Mouse (Mus musculus): ENCODE measurements around the gene Dclk3. TPM values are rescaled to one million over a fixed set of nuclear protein-coding genes. Genes with fewer than 3 reads are reported as not detected.

The Dclk3 gene
- polyA plus RNA-seq, 1 experiment from 2014 or later = 0.25 TPM

GRCm38 (mm10) chr9:111450853-111451404 is 12.0 kb downstream of the Dclk3 start:
- no peak overlapping the region for H3K27ac ChIP-seq (ENCODE audit: low read length)
- H3K27me3 ChIP-seq (ENCODE audit: control insufficient read depth, insufficient read depth, low read depth, low read length) = no peaks in the 10 kb centered on the region
- H3K4me3 ChIP-seq (ENCODE audit: low read length) = no peak overlapping the region
- H3K9ac ChIP-seq (ENCODE audit: low read length) = no peak overlapping the region
- no peaks in the 10 kb centered on the region for H3K9me3 ChIP-seq (ENCODE audit: control insufficient read depth, low read length)
- no peaks in the 10 kb centered on the region for H3K36me3 ChIP-seq (ENCODE audit: control insufficient read depth, insufficient read depth, low read length)
- H3K4me1 ChIP-seq (replicated peaks; ENCODE audit: control insufficient read depth, insufficient read depth, low read length) = no peaks in the 10 kb centered on the region
- ATAC-seq (ENCODE audit: low read depth) = no peak
- H3K4me2 ChIP-seq (ENCODE audit: low read depth, low read length) = no peak overlapping the region
- 76% methylated on average over 12 of the region's 12 CpGs for WGBS

- WGBS = 59% methylated on average over 3 of the region's 3 CpGs
- H3K9ac ChIP-seq (ENCODE audit: low read length) = no peak overlapping the region
- H3K9me3 ChIP-seq (ENCODE audit: control insufficient read depth, low read length) = no peaks in the 10 kb centered on the region
- ATAC-seq (ENCODE audit: low read depth) = no peak
- H3K27ac ChIP-seq (ENCODE audit: low read length) = no peak overlapping the region
- no peaks in the 10 kb centered on the region for H3K27me3 ChIP-seq (ENCODE audit: control insufficient read depth, insufficient read depth, low read depth, low read length)
- no peaks in the 10 kb centered on the region for H3K4me1 ChIP-seq (replicated peaks; ENCODE audit: control insufficient read depth, insufficient read depth, low read length)
- no peak overlapping the region for H3K4me2 ChIP-seq (ENCODE audit: low read depth, low read length)
- no peak overlapping the region for H3K4me3 ChIP-seq (ENCODE audit: low read length)
- H3K36me3 ChIP-seq (ENCODE audit: control insufficient read depth, insufficient read depth, low read length) = no peaks in the 10 kb centered on the region
Measured at GRCm38 (mm10) chr9:111453895-111454294, 15.0 kb downstream of the Dclk3 start.

GRCm38 (mm10) chr9:111457176-111457935 is 18.5 kb downstream of the Dclk3 start:
- no peak for ATAC-seq (ENCODE audit: low read depth)
- Histone ChIP-seq H3K27me3 (ENCODE audit: control insufficient read depth, insufficient read depth, low read depth, low read length) (no peaks in the 10 kb centered on the region), H3K4me2 (ENCODE audit: low read depth, low read length) (no peak overlapping the region), H3K9me3 (ENCODE audit: control insufficient read depth, low read length) (no peaks in the 10 kb centered on the region), H3K4me1 (replicated peaks; ENCODE audit: control insufficient read depth, insufficient read depth, low read length) (no peaks in the 10 kb centered on the region), H3K36me3 (ENCODE audit: control insufficient read depth, insufficient read depth, low read length) (no peaks in the 10 kb centered on the region), H3K9ac (ENCODE audit: low read length) (no peak overlapping the region), H3K4me3 (ENCODE audit: low read length) (no peak overlapping the region), H3K27ac (ENCODE audit: low read length) (no peak overlapping the region)
- 72% methylated on average over 10 of the region's 10 CpGs for WGBS

GRCm38 (mm10) chr9:111457936-111458310 is 19.0 kb downstream of the Dclk3 start:
- no peak for ATAC-seq (ENCODE audit: low read depth)
- Histone ChIP-seq H3K9ac (ENCODE audit: low read length) (no peak overlapping the region), H3K36me3 (ENCODE audit: control insufficient read depth, insufficient read depth, low read length) (no peaks in the 10 kb centered on the region), H3K9me3 (ENCODE audit: control insufficient read depth, low read length) (no peaks in the 10 kb centered on the region), H3K27me3 (ENCODE audit: control insufficient read depth, insufficient read depth, low read depth, low read length) (no peaks in the 10 kb centered on the region), H3K4me1 (replicated peaks; ENCODE audit: control insufficient read depth, insufficient read depth, low read length) (no peaks in the 10 kb centered on the region), H3K4me2 (ENCODE audit: low read depth, low read length) (no peak overlapping the region), H3K4me3 (ENCODE audit: low read length) (no peak overlapping the region), H3K27ac (ENCODE audit: low read length) (no peak overlapping the region)
- 70% methylated on average over 4 of the region's 4 CpGs for WGBS

GRCm38 (mm10) chr9:111459466-111459865 is 20.6 kb downstream of the Dclk3 start:
- H3K9me3 ChIP-seq (ENCODE audit: control insufficient read depth, low read length) = no peaks in the 10 kb centered on the region
- H3K27me3 ChIP-seq (ENCODE audit: control insufficient read depth, insufficient read depth, low read depth, low read length) = no peaks in the 10 kb centered on the region
- WGBS = 49% methylated on average over 8 of the region's 8 CpGs
- H3K4me2 ChIP-seq (ENCODE audit: low read depth, low read length) = no peak overlapping the region
- no peak for ATAC-seq (ENCODE audit: low read depth)
- no peaks in the 10 kb centered on the region for H3K36me3 ChIP-seq (ENCODE audit: control insufficient read depth, insufficient read depth, low read length)
- no peak overlapping the region for H3K4me3 ChIP-seq (ENCODE audit: low read length)
- no peak overlapping the region for H3K9ac ChIP-seq (ENCODE audit: low read length)
- no peaks in the 10 kb centered on the region for H3K4me1 ChIP-seq (replicated peaks; ENCODE audit: control insufficient read depth, insufficient read depth, low read length)
- H3K27ac ChIP-seq (ENCODE audit: low read length) = no peak overlapping the region

GRCm38 (mm10) chr9:111460201-111460814 is 21.4 kb downstream of the Dclk3 start:
- Histone ChIP-seq H3K4me2 (ENCODE audit: low read depth, low read length) (no peak overlapping the region), H3K36me3 (ENCODE audit: control insufficient read depth, insufficient read depth, low read length) (no peaks in the 10 kb centered on the region), H3K4me3 (ENCODE audit: low read length) (no peak overlapping the region), H3K9ac (ENCODE audit: low read length) (no peak overlapping the region), H3K4me1 (replicated peaks; ENCODE audit: control insufficient read depth, insufficient read depth, low read length) (no peaks in the 10 kb centered on the region), H3K27me3 (ENCODE audit: control insufficient read depth, insufficient read depth, low read depth, low read length) (no peaks in the 10 kb centered on the region), H3K9me3 (ENCODE audit: control insufficient read depth, low read length) (no peaks in the 10 kb centered on the region), H3K27ac (ENCODE audit: low read length) (no peak overlapping the region)
- ATAC-seq (ENCODE audit: low read depth) = peak; percentile 34; the same call in 1 of the 2 replicates
- WGBS = 40% methylated on average over 6 of the region's 6 CpGs

GRCm38 (mm10) chr9:111461415-111462103 is 22.7 kb downstream of the Dclk3 start:
- Histone ChIP-seq H3K36me3 (ENCODE audit: control insufficient read depth, insufficient read depth, low read length) (no peaks in the 10 kb centered on the region), H3K4me3 (ENCODE audit: low read length) (no peak overlapping the region), H3K4me1 (replicated peaks; ENCODE audit: control insufficient read depth, insufficient read depth, low read length) (no peaks in the 10 kb centered on the region), H3K4me2 (ENCODE audit: low read depth, low read length) (no peak overlapping the region), H3K9me3 (ENCODE audit: control insufficient read depth, low read length) (no peaks in the 10 kb centered on the region), H3K27ac (ENCODE audit: low read length) (no peak overlapping the region), H3K9ac (ENCODE audit: low read length) (no peak overlapping the region), H3K27me3 (ENCODE audit: control insufficient read depth, insufficient read depth, low read depth, low read length) (no peaks in the 10 kb centered on the region)
- WGBS = 65% methylated on average over 10 of the region's 10 CpGs
- ATAC-seq (ENCODE audit: low read depth) = no peak

- no peak overlapping the region for H3K4me2 ChIP-seq (ENCODE audit: low read depth, low read length)
- WGBS = 81% methylated on average over 6 of the region's 6 CpGs
- no peak overlapping the region for H3K27ac ChIP-seq (ENCODE audit: low read length)
- H3K4me1 ChIP-seq (replicated peaks; ENCODE audit: control insufficient read depth, insufficient read depth, low read length) = no peaks in the 10 kb centered on the region
- no peak for ATAC-seq (ENCODE audit: low read depth)
- H3K36me3 ChIP-seq (ENCODE audit: control insufficient read depth, insufficient read depth, low read length) = no peaks in the 10 kb centered on the region
- no peak overlapping the region for H3K4me3 ChIP-seq (ENCODE audit: low read length)
- H3K9me3 ChIP-seq (ENCODE audit: control insufficient read depth, low read length) = no peaks in the 10 kb centered on the region
- no peaks in the 10 kb centered on the region for H3K27me3 ChIP-seq (ENCODE audit: control insufficient read depth, insufficient read depth, low read depth, low read length)
- no peak overlapping the region for H3K9ac ChIP-seq (ENCODE audit: low read length)
Measured at GRCm38 (mm10) chr9:111465666-111466065, 26.8 kb downstream of the Dclk3 start.

Measured in lung, embryonic 16.5 days (tissue).